Mouse (Mus musculus): ENCODE results near the gene Col4a4.

GRCm38 (mm10) chr1:82571758-82572157 is 14.9 kb downstream of the Col4a4 start:
- TF ChIP-seq POLR2A (IDR thresholded peaks at IDR 0.05; ENCODE audit: borderline replicate concordance, control insufficient read depth, low read depth, low read length), result no peak
- TF ChIP-seq CTCF (IDR thresholded peaks at IDR 0.05; ENCODE audit: control insufficient read depth, insufficient read depth, low read length), result no peak
